Mouse (Mus musculus): ENCODE measurements around the gene Aktip. TPM values are rescaled to one million over a fixed set of nuclear protein-coding genes. Genes with fewer than 3 reads are reported as not detected.
A peak's percentile ranks its signal among the peaks of the same experiment; 100 is the strongest.

Gene Aktip
- polyA plus RNA-seq, 1 experiment from 2014 or later: 125 TPM

DNA sequence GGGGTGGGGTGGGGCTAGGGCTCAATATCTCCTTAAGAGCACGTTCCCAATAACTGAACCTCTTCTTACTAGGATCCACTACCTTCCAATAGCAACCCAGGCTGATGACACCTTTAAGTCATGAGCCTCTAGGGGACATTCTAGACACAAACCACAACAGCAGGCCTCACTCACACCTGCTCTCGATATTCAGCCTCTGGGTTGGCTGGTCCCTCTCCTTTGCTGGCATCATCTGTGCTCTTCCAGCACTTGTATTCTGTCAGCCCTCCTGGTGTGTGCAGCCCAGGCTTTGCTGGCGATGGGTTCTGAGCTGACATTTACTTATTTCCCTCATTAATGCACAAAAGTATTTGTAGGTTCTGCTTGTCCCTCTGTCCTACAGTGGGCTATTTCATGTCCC lies 14.5 kb upstream of the Aktip start:
- WGBS: 57% methylated on average over 3 of the region's 3 CpGs
- no peak overlapping the region for H3K4me3 ChIP-seq

DNA sequence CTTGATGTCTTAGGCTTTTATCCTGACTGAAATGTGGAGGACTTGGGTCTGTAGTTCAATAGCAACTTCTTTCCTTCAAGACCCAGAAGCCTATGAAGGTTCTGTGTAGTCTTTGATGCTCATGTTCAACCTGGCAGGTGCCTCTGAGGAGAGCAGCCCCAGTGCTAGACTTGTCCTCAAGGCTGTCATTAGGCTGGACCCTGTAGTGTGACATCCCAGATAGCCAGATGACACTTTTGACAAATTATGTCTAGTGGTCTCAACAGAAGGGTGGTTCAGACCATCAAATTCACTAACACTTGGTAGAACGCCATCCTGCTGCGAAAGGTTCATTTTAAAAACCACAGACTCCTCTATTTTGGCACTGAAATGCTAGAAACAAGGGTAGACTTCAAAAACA lies 13.2 kb upstream of the Aktip start:
- Histone ChIP-seq H3K4me1 (replicated peaks) (peaks cover 3% of the 10 kb centered on the region; the same call in 1 of the 2 replicates), H3K36me3 (no peaks in the 10 kb centered on the region), H3K27me3 (no peaks in the 10 kb centered on the region), H3K9ac (no peak overlapping the region), H3K9me3 (no peaks in the 10 kb centered on the region), H3K4me3 (no peak overlapping the region), H3K27ac (no peak overlapping the region), H3K4me2 (no peak overlapping the region)
- 95% methylated on average over 2 of the region's 2 CpGs for WGBS
- no peak for ATAC-seq (ENCODE audit: low FRiP score)

More for the DNA sequence above, 14.5 kb upstream of the Aktip start:
- H3K27me3 ChIP-seq: no peaks in the 10 kb centered on the region
- ATAC-seq (ENCODE audit: low FRiP score): no peak
- H3K9ac ChIP-seq: no peak overlapping the region
- no peak overlapping the region for H3K27ac ChIP-seq
- H3K4me2 ChIP-seq: no peak overlapping the region
- no peaks in the 10 kb centered on the region for H3K9me3 ChIP-seq
- H3K4me1 ChIP-seq (replicated peaks): peaks cover 8% of the 10 kb centered on the region
- no peaks in the 10 kb centered on the region for H3K36me3 ChIP-seq

DNA sequence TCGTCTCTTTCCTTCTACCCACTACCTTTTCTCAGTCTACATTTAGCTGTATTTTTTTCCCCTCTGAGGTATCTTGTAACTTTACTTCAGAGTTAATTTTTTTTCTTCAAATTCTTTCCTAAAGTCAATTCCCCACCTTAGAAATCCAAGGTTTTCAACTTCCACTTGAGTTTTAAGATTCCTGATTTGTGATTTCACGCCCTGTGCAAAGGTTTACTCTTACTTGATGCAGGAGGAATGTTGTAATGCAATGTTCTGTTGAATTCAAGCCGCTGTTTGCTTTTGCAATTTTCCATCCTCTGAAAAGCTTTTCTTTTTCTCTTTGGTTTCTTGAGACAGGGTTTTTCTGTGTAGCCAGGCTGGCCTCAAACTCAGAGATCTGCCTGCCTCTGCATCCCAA lies 9.9 kb upstream of the Aktip start:
- Histone ChIP-seq H3K9ac (no peak overlapping the region), H3K27ac (no peak overlapping the region), H3K9me3 (no peaks in the 10 kb centered on the region), H3K27me3 (no peaks in the 10 kb centered on the region; the same call in 1 of the 2 replicates), H3K4me2 (no peak overlapping the region), H3K36me3 (no peaks in the 10 kb centered on the region), H3K4me3 (no peak overlapping the region), H3K4me1 (replicated peaks) (no peaks in the 10 kb centered on the region)
- no peak for ATAC-seq (ENCODE audit: low FRiP score)
- WGBS: 85% methylated on average over 3 of the region's 3 CpGs

DNA sequence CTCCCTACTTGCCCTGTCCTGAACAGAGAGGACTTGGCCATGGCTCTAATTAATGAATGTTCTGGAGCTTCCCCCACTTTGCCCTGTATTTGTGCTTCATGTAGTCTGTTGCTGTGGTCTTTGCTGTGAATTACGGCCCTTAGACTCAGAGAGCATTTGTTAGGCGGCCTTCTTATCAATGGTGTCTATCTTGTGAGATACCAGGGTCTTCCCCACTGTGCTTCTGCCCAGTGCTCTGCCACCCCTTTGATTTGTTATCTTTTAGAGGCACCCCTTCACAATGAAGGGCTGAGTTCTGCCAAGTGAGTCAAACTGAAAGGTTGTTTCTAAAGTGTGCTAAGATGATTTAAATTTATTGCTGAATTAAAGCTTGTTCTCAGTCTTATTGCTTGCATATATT lies 7.9 kb upstream of the Aktip start:
- Histone ChIP-seq H3K9ac (no peak overlapping the region), H3K9me3 (no peaks in the 10 kb centered on the region), H3K27me3 (no peaks in the 10 kb centered on the region; the same call in 1 of the 2 replicates), H3K4me2 (no peak overlapping the region), H3K4me1 (replicated peaks) (no peaks in the 10 kb centered on the region), H3K27ac (no peak overlapping the region), H3K36me3 (no peaks in the 10 kb centered on the region), H3K4me3 (no peak overlapping the region)
- 85% methylated on average over 2 of the region's 2 CpGs for WGBS
- ATAC-seq (ENCODE audit: low FRiP score): no peak

DNA sequence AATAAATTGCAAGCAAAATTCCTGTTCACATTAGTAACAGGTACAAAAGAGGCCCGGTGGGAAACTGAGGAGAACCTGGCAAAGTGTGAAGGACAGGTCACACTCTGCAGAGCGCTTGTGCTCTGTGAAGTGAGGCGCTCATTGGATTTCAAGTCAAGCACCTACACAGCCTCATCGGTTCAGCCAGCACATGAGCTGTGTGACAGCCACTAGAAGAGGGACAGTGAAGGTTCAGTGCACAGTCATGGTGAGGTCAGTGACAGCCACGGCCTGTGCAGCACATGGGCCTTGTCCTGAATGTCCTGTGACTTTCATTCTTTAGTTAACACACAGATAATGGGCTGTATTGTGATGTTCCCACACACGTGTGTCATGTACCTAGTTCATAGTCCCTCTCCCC lies 6.1 kb upstream of the Aktip start:
- no peak overlapping the region for H3K9ac ChIP-seq
- ATAC-seq (ENCODE audit: low FRiP score): no peak
- no peak overlapping the region for H3K27ac ChIP-seq
- H3K27me3 ChIP-seq: no peaks in the 10 kb centered on the region; the same call in 1 of the 2 replicates
- no peaks in the 10 kb centered on the region for H3K36me3 ChIP-seq
- H3K4me3 ChIP-seq: no peak overlapping the region
- H3K9me3 ChIP-seq: no peaks in the 10 kb centered on the region
- WGBS: 85% methylated on average over 6 of the region's 6 CpGs
- no peak overlapping the region for H3K4me2 ChIP-seq
- H3K4me1 ChIP-seq (replicated peaks): no peaks in the 10 kb centered on the region

DNA sequence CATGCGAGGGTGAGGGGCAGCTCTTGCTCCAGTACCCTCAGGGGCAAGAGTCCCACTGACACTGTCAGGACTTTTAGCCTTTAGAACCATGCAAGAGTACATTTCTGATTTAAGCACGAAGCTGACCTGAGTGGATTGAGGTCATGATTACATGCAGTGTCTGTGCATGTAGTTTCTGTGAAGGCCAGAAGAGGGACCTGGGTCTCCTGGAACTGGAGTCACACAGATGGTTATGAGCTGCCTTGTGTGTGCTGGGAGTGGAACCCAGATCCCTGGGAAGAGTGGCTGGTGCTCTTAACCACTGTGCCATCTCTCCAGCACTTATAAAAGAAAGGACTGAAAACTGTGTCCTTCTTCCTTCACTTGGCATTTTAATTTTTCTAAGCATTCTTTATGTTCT lies 1.4 kb upstream of the Aktip start:
- no peak overlapping the region for H3K4me3 ChIP-seq
- no peaks in the 10 kb centered on the region for H3K9me3 ChIP-seq
- WGBS: 86% methylated on average over 2 of the region's 2 CpGs

DNA sequence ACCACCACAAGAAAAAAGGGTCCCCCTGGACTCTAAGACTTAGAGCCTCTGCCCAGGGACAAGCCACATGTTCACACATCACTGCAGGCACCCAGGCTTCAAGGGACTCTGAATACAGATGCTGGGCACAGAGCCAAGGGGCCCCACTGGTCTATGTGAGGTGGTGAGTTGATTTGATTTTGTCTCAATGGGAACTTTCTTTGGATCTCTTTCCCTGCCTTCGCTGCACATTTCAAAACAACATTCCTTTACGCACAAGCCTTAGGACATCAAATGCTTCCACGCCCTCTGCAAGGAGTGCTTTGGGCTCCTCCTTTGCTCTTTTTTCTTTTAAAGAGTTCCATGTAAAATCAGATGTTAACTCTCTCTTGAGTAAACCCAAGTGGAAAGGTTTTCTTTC lies 1.7 kb downstream of the Aktip start:
- Histone ChIP-seq H3K27ac (no peak overlapping the region), H3K27me3 (peaks cover 23% of the 10 kb centered on the region; the same call in 1 of the 2 replicates), H3K4me2 (no peak overlapping the region), H3K9ac (no peak overlapping the region), H3K9me3 (no peaks in the 10 kb centered on the region), H3K4me3 (no peak overlapping the region), H3K36me3 (no peaks in the 10 kb centered on the region), H3K4me1 (replicated peaks) (no peaks in the 10 kb centered on the region)
- 72% methylated on average over 3 of the region's 3 CpGs for WGBS
- no peak for ATAC-seq (ENCODE audit: low FRiP score)

More for the DNA sequence above, 1.4 kb upstream of the Aktip start:
- no peaks in the 10 kb centered on the region for H3K4me1 ChIP-seq (replicated peaks)
- H3K4me2 ChIP-seq: no peak overlapping the region
- H3K27ac ChIP-seq: no peak overlapping the region
- peaks cover 4% of the 10 kb centered on the region; the same call in 1 of the 2 replicates for H3K27me3 ChIP-seq
- no peaks in the 10 kb centered on the region for H3K36me3 ChIP-seq
- ATAC-seq (ENCODE audit: low FRiP score): no peak
- no peak overlapping the region for H3K9ac ChIP-seq

DNA sequence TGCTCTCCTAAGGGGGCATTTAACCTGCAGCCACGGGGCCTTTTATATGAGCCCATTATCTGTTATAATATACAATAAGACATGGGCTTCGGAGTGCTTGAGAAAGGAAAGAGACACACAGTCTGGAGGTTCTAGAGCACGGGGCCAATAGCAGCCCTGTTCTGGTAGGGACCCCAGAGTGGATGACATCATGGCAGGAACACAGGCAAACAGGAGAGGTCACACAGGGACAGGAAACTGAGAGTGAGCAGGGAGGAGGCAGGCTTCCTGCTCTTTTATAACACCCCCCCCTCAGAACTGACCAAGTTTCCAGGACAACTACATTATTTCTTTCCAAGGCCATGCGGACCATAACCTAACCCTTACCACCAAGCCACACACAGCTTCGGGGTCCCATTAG lies 2.5 kb downstream of the Aktip start:
- Histone ChIP-seq H3K36me3 (no peaks in the 10 kb centered on the region), H3K9me3 (no peaks in the 10 kb centered on the region), H3K9ac (no peak overlapping the region), H3K4me2 (no peak overlapping the region), H3K4me1 (replicated peaks) (no peaks in the 10 kb centered on the region), H3K27ac (no peak overlapping the region), H3K27me3 (peaks cover 31% of the 10 kb centered on the region), H3K4me3 (no peak overlapping the region)
- no peak for ATAC-seq (ENCODE audit: low FRiP score)
- WGBS: 87% methylated on average over 5 of the region's 5 CpGs

DNA sequence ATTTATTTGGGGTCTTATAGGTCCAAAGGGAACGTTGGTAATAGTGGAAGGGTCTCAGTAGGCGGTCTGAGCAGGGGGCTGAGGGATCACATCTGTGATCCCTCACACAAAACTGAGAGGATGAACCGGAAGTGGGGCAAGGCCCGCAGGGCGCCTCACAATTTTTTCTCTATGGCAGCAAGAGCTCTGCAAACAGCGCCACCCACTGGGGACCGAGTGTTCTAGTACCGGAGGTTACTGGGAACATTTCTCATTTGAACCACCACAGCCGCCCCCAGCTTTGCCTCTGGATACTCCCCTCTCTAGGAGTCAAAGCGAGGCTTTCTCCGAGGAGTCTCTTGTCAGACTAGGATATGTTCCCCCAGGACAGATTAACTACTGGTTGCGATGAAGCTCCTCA lies 3.1 kb downstream of the Aktip start:
- Histone ChIP-seq H3K9me3 (no peaks in the 10 kb centered on the region), H3K36me3 (no peaks in the 10 kb centered on the region), H3K4me2 (no peak overlapping the region), H3K27me3 (peaks cover 37% of the 10 kb centered on the region), H3K9ac (no peak overlapping the region), H3K27ac (no peak overlapping the region), H3K4me3 (no peak overlapping the region), H3K4me1 (replicated peaks) (no peaks in the 10 kb centered on the region)
- WGBS: 76% methylated on average over 12 of the region's 12 CpGs
- ATAC-seq (ENCODE audit: low FRiP score): no peak

DNA sequence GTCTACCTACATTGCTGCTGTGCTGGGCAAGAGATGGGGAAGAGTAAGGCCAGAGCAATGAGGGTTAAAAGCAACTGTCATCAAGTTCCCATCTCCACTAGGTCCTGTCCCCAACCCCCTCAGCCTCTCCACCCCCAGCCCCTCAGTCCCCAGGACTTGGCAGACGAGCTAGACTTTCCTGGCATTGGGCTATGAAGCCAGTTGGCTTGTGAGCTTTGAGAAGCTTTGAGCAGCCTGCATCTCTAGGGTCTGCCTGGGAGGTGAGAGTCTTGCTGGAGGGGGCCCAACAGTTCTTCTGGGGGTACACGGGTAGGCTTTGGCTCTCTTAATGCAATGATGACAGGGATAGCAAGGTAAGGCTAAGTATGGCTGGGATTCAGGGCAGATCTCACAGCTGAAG lies 5.7 kb downstream of the Aktip start:
- 82% methylated on average over 2 of the region's 2 CpGs for WGBS
- H3K9ac ChIP-seq: no peak overlapping the region
- ATAC-seq (ENCODE audit: low FRiP score): no peak

DNA sequence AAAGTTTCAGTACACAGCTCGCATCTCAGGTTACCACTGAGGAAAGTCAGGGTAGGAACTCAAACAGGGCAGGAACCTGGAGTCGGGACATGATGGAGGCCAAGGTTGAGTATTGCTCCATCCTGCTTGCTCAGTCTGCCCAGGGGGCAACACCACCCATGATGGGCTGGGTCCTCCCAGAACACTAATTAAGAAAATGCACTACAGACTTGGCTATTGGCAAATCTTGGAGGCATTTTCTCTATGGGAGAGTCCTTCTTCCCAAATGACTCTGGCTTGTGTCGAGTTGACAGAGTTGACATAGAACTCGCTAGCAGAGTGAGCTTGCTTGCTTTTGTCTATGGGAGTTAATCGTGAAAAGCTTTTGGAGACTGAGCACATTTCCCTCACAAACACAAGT lies 6.8 kb downstream of the Aktip start:
- Histone ChIP-seq H3K9ac (no peak overlapping the region), H3K27ac (no peak overlapping the region), H3K4me3 (no peak overlapping the region), H3K9me3 (no peaks in the 10 kb centered on the region), H3K27me3 (peaks cover 59% of the 10 kb centered on the region), H3K4me1 (replicated peaks) (peaks cover 5% of the 10 kb centered on the region), H3K36me3 (no peaks in the 10 kb centered on the region), H3K4me2 (no peak overlapping the region)
- ATAC-seq (ENCODE audit: low FRiP score): no peak
- WGBS: 89% methylated on average over 5 of the region's 5 CpGs

More for the DNA sequence above, 5.7 kb downstream of the Aktip start:
- H3K4me1 ChIP-seq (replicated peaks): peaks cover 5% of the 10 kb centered on the region
- H3K36me3 ChIP-seq: no peaks in the 10 kb centered on the region
- H3K4me2 ChIP-seq: no peak overlapping the region
- no peak overlapping the region for H3K27ac ChIP-seq
- peaks cover 55% of the 10 kb centered on the region for H3K27me3 ChIP-seq
- no peaks in the 10 kb centered on the region for H3K9me3 ChIP-seq
- no peak overlapping the region for H3K4me3 ChIP-seq

DNA sequence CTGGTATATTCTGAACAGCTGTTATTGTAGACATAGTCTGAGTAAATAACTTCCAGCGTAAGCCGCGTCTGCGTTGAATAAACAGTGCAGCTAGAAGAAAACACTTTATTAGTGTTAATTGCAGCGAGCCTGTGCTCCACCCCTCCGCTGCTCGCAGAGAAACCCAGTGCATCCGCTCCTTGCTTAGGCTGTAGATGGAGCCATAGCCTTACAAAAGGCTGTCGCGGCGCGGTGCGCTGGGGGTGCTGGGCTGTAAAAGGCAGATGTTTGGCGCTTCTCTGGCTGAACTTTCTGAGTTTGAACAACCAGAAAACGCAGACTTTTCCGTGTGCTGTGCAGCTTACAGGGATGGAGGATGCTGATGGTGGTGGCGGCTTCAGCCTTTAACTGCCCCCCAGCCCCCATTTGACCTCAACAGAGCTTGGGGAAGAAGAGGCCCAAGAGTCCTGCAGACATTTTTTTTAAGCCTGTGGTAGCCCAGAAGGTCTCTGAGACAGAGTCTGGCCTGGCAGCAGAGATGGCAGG lies 8.9 kb downstream of the Aktip start:
- no peak overlapping the region for H3K9ac ChIP-seq
- H3K4me3 ChIP-seq: no peak overlapping the region
- H3K4me2 ChIP-seq: 0 out of 2 replicates have a peak overlapping the region, but pooled peaks have one; percentile 28
- H3K36me3 ChIP-seq: no peaks in the 10 kb centered on the region
- H3K27me3 ChIP-seq: peaks cover 55% of the 10 kb centered on the region
- ATAC-seq (ENCODE audit: low FRiP score): peak; percentile 79
- peaks cover 5% of the 10 kb centered on the region for H3K4me1 ChIP-seq (replicated peaks)
- 7% methylated on average over 17 of the region's 17 CpGs for WGBS
- no peaks in the 10 kb centered on the region for H3K9me3 ChIP-seq
- H3K27ac ChIP-seq: no peak overlapping the region

DNA sequence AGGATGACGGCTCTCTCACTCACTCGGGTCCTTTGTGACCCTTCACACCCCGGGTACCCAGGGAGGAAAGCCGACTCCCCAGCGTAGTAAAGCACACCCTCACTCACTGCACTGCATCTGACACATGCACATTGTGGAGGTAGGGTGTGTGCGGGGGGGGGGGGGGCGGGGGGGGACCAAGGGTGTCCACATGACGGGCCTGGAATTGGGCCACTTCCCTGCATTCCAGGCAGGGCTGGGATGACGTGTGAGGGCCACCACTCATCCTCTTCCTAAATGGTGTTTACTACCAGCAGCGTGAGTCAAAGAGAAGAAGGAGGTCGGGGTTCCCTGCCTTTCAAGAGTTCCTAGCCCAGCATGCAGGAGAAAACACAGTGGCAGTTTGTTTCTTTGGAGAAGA lies 11.6 kb downstream of the Aktip start:
- no peak for ATAC-seq (ENCODE audit: low FRiP score)
- 82% methylated on average over 10 of the region's 11 CpGs for WGBS

More for the DNA sequence above, 11.6 kb downstream of the Aktip start:
- Histone ChIP-seq H3K4me1 (replicated peaks) (peaks cover 5% of the 10 kb centered on the region), H3K36me3 (no peaks in the 10 kb centered on the region), H3K9ac (no peak overlapping the region), H3K27me3 (peaks cover 36% of the 10 kb centered on the region), H3K4me2 (no peak overlapping the region), H3K9me3 (peaks cover 14% of the 10 kb centered on the region; the same call in 1 of the 2 replicates), H3K4me3 (no peak overlapping the region), H3K27ac (no peak overlapping the region)

All from hindbrain, embryonic 13.5 days (tissue).